Mouse (Mus musculus) lung, adult 18-20 months (tissue): ENCODE measurements at regions not wholly inside any gene's neighbourhood (a gene's known extent, or its start where the extent isn't known, plus 50 kb on each side); places are given as distances from the start of the nearest gene placed in this dataset.
A peak's percentile ranks its signal among the peaks of the same experiment; 100 is the strongest.

Source experiments
- DNase-seq, 2 experiments: peaks; one replicate each; pipeline ENCODE4 v3.0.0; 2022; ENCODE audit warnings: mixed read lengths in 2 of 2

- DNase-seq, result no peak
These were observed 137.8 kb downstream of the Unc5cl start for GRCm38 (mm10) chr17:48592457-48592856.

GRCm38 (mm10) chr17:48595418-48595963, 140.8 kb downstream of the Unc5cl start:
- DNase-seq, result no peak

- no peak for DNase-seq
These were observed 141.7 kb downstream of the Unc5cl start for GRCm38 (mm10) chr17:48596406-48596805.

- no peak for DNase-seq
These were observed 142.6 kb downstream of the Unc5cl start for GRCm38 (mm10) chr17:48597301-48597700.

- no peak for DNase-seq
These were observed 143.9 kb downstream of the Unc5cl start for GRCm38 (mm10) chr17:48598471-48599141.

- DNase-seq, result no peak
These were observed 145.5 kb downstream of the Unc5cl start for GRCm38 (mm10) chr17:48600176-48600575.

- peak; percentile 16 to 41 for DNase-seq
These were observed 147.9 kb downstream of the Unc5cl start for GRCm38 (mm10) chr17:48602554-48602953.

- no peak for DNase-seq
These were observed 152.1 kb downstream of the Unc5cl start for GRCm38 (mm10) chr17:48606767-48607166.

GRCm38 (mm10) chr17:48608315-48608714, 153.6 kb downstream of the Unc5cl start:
- DNase-seq, result no peak

GRCm38 (mm10) chr17:48610107-48610506, 155.4 kb downstream of the Unc5cl start:
- DNase-seq, result no peak

GRCm38 (mm10) chr17:48610806-48611205, 156.1 kb downstream of the Unc5cl start:
- no peak for DNase-seq

GRCm38 (mm10) chr17:48613491-48613890, 158.8 kb downstream of the Unc5cl start:
- no peak for DNase-seq

GRCm38 (mm10) chr17:48615248-48615647, 160.5 kb downstream of the Unc5cl start:
- DNase-seq, result no peak

GRCm38 (mm10) chr17:48616205-48616604, 161.5 kb downstream of the Unc5cl start:
- no peak for DNase-seq

- no peak for DNase-seq
These were observed 166.2 kb downstream of the Unc5cl start for GRCm38 (mm10) chr17:48620896-48621295.

- DNase-seq, result no peak
These were observed 167.0 kb downstream of the Unc5cl start for GRCm38 (mm10) chr17:48621676-48622075.

- no peak for DNase-seq
These were observed 170.2 kb downstream of the Unc5cl start for GRCm38 (mm10) chr17:48624937-48625336.

GRCm38 (mm10) chr17:48625971-48626370, 171.3 kb downstream of the Unc5cl start:
- DNase-seq, result no peak

- DNase-seq, result no peak
These were observed 184.9 kb downstream of the Unc5cl start for GRCm38 (mm10) chr17:48639611-48640010.

GRCm38 (mm10) chr17:48643533-48644019, 188.9 kb downstream of the Unc5cl start:
- no peak for DNase-seq

- DNase-seq, result no peak
These were observed 190.4 kb downstream of the Unc5cl start for GRCm38 (mm10) chr17:48645056-48645455.

- no peak for DNase-seq
These were observed 192.0 kb downstream of the Unc5cl start for GRCm38 (mm10) chr17:48646626-48647195.

GRCm38 (mm10) chr17:48647431-48647830, 192.7 kb downstream of the Unc5cl start:
- DNase-seq, result no peak

GRCm38 (mm10) chr17:48650556-48650955, 195.9 kb downstream of the Unc5cl start:
- no peak for DNase-seq
